Mouse (Mus musculus) left cerebral cortex, postnatal 14 days (tissue): ENCODE results near the gene Cep97. TPM values are rescaled to one million over a fixed set of nuclear protein-coding genes. Genes with fewer than 3 reads are reported as not detected.
"Not testable (repeated sequence)": the region's sequence is repeated elsewhere in the genome, so short reads cannot be mapped to it uniquely, and the experiment has no call there.

ENCODE experiments used
- DNase-seq, 2 experiments: peaks; one replicate each; pipeline ENCODE4 v3.0.0; 2021 to 2022; ENCODE audit warnings: low spot score in 2 of 2, mixed read lengths in 1 of 2
- intact Hi-C: fragments of 180-260 bp; cut with DNase I; formaldehyde crosslinking; loops from one replicate; pipeline ENCODE4 v1.15.1; 2025
- long read RNA-seq, 2 experiments: library from polyadenylated mRNA; stranded (forward); transcript quantifications; one replicate each; pipeline ENCODE4 v2.0.0; 2021
- total RNA-seq, 2 experiments: library from RNA; stranded (reverse); gene quantifications; 2 replicates each; pipeline ENCODE4 v1.2.3; 2021

Cep97 gene
- total RNA-seq = 1 to 10 TPM; 9.1 to 10.0 TPM
- long read RNA-seq, experiment 1, full-length matches to known transcripts = 1 of 2 reads
- long read RNA-seq, experiment 1, partial matches to known transcripts = 0 of 2 reads
- long read RNA-seq, experiment 1, other reads (novel, unspliced or antisense) = 1 of 2 reads
- long read RNA-seq, experiment 2, full-length matches to known transcripts = 2 of 2 reads
- long read RNA-seq, experiment 2, partial matches to known transcripts = 0 of 2 reads
- long read RNA-seq, experiment 2, other reads (novel, unspliced or antisense) = 0 of 2 reads

GRCm38 (mm10) chr16:55934453-55935037 is at the start of gene Cep97:
Cep97 (minus strand) TSS chr16:55934855.
- peak; percentile 91 to 95 for DNase-seq
- intact Hi-C loops = no loop called here

GRCm38 (mm10) chr16:55974903-55975285 is 40.2 kb upstream of the Cep97 start:
- DNase-seq = peak; percentile 20 to 58
- intact Hi-C loops = loop anchor here (5.0 kb wide), 1 partner anchor 62 kb away; the partner anchor contains the start of gene Trmt10c

- DNase-seq = peak; percentile 77 to 83
- intact Hi-C loops = loop anchor here (5.0 kb wide), 1 partner anchor 63 kb away; the partner anchor contains the start of gene Trmt10c
These were observed 39.7 kb upstream of the Cep97 start for GRCm38 (mm10) chr16:55974256-55974902.

GRCm38 (mm10) chr16:55973431-55974255 is 39.0 kb upstream of the Cep97 start, which contains the start of gene Zbtb11:
Zbtb11 (plus strand) TSS chr16:55973883.
- peak; percentile 99 for DNase-seq
- intact Hi-C loops = loop anchor here (5.0 kb wide), 1 partner anchor 64 kb away; the partner anchor contains the start of gene Trmt10c

DNA sequence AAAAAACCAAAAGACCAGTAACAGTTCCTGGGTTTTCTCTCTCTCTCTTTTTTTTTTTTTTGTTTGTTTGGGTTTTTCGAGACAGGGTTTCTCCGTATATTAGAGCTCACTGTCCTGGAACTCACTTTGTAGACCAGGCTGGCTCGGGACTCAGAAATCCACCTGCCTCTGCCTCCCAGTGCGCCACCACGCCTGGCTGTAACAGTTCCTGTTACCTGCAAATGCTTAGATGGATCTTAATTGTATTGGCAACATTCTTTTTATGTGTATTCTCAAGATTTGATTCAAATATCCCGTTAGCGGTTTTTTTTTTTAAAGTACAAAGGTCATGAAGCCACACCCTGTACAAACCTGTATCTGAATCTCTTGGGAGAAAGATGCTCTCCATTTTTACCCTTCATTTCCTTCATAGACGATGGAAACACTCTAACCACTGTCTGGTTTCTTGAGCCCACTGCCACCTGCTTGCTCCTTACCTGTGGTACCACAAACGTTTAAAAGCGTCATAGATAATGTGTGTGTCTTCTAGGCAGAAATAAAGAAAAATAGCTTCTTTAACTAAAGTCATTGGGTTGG is 38.1 kb upstream of the Cep97 start:
- intact Hi-C loops = loop anchor here (5.0 kb wide), 1 partner anchor 65 kb away; the partner anchor contains the start of gene Trmt10c

GRCm38 (mm10) chr16:55971735-55972615 is 37.3 kb upstream of the Cep97 start:
- intact Hi-C loops = loop anchor here (5.0 kb wide), 1 partner anchor 65 kb away; the partner anchor contains the start of gene Trmt10c
- no peak for DNase-seq

More for the DNA sequence above, 38.1 kb upstream of the Cep97 start:
- no peak for DNase-seq

GRCm38 (mm10) chr16:55970416-55970815 is 35.8 kb upstream of the Cep97 start:
- no peak for DNase-seq
- intact Hi-C loops = loop anchor here (5.0 kb wide), 1 partner anchor 67 kb away; the partner anchor contains the start of gene Trmt10c

GRCm38 (mm10) chr16:55969147-55969546 is 34.5 kb upstream of the Cep97 start:
- DNase-seq = peak in 1 of 2 experiments; percentile 61
- intact Hi-C loops = no loop called here

GRCm38 (mm10) chr16:55967221-55967620 is 32.6 kb upstream of the Cep97 start:
- no peak for DNase-seq
- intact Hi-C loops = no loop called here

DNA sequence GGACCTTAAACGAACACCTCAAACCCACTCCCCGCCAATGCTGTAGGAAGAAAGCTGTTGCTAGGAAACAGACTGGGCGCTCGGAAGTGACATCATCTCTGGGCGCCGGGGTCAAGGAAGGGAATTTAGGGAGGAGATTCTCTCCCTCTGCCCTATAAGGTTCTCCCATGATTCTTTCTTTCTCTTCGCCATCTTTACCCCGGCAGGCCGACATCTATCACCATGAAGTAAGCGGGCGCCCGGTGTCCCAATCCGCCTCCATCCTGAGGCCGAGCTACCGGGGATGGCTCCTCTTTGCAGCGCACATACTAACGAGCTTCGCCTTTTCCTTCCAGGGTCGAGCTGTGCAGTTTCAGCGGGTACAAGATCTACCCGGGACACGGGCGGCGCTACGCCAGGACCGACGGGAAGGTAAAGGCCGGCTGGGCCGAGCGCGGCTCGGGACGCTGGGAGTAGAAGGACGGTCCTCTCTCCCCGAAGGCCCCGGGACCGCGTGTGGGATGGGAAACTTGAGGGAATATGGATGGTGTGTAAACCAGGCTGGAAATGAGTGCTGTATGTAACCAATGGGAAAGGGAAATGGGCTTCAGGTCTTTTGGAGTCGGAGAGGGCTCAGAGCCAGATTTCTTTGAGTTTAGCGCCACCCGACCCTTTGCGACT is 31.7 kb upstream of the Cep97 start, which contains the start of gene Rpl24:
Gene Rpl24, plus strand, starts transcription at position 64 of the 660 bp plus-strand sequence.
- DNase-seq = peak; percentile 96 to 98
- intact Hi-C loops = no loop called here

DNA sequence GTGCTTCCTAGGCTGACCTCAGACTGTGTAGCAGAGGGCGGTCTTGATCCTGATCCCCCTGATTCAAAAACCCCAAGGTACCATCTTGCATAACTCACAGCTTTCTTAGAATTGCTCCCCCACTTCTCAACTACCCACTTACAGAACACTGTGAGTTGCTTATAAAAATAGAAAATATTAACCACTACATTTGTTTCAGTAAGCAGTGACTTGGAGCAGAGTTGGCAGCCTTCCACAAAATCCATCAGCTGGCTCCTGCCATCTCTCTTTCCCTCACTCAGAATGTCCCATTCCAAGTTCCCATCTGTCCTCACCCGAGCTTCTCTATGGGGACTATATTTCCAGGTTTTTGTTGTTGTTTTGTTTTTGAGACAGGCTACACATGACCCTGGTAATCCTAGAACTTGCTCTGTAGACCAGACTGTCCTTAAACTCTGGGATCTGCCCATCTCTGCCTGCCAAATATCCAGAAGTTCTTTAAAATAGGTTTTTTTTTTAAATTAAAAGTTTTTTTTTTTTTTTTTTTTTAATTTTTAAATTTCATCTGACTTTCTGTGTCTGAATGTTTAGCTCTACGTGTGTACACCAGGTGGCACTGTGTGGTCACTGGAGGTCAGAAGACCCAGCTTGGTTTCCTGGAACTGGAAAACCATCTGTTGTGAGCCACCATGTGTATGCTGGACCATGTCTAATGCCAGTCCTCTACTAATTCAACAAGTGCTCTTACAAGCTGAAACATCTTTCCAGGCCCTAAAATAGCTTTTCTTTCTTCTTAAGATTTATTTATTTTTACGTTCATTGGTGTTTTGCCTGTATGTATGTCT is 29.7 kb upstream of the Cep97 start:
- peak; percentile 63 to 66 for DNase-seq
- intact Hi-C loops = no loop called here

- DNase-seq, intact Hi-C loops: not testable (repeated sequence)
These were observed 28.4 kb upstream of the Cep97 start for GRCm38 (mm10) chr16:55963068-55963467.

DNA sequence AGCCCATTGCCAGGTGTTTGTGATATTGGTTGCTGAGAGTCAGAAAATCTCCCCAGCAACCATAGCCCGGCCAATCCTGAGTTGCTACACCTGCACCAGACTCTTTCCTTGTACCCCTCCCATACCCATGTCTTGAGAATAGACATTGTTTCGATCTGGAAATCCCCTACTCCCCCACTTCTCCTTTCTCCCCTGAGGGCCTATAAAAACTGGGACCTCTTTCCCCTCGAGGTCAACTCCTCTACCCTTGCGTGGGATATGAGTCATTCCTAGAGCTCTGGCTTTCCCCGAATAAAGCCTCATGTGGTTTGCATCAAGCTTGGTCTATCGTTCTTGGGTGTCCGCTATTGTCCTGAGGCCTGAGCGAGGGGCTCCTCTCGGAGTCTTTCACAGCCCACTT is 19.5 kb upstream of the Cep97 start:
- DNase-seq, intact Hi-C loops: not testable (repeated sequence)

GRCm38 (mm10) chr16:55952771-55953170 is 18.1 kb upstream of the Cep97 start:
- DNase-seq = no peak
- intact Hi-C loops = no loop called here

DNA sequence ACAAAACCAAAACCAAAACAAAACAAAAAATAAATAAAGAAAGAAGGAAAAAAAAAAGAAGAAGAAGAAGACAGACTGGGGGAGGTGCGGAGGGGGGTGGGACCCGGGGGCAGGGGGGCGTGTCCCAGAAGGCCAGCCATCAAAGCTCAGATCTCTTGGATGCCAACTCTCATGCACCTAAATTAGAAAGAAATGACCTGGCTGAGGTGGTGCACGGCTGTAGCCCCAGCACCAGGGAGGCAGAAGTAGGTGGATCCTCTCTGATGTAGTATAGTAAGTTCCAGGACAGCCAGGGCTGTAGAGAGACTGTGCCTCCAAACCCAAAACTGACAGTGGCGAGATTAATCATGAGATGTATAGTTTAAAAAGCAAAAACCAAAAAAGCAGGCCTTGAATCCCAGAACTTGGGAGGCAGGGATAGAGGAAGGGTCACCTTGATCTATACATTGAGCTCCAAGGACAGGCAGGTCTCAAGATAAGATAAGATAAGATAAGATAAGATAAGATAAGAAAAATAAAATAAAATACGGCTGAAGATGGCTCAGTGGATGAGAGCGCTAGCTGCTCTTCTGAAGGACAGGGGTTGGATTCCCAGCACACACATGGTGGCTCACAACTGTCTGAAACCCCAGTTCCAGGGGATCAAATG is 17.1 kb upstream of the Cep97 start:
- DNase-seq = no peak
- intact Hi-C loops = loop anchor here (1.0 kb wide), 1 partner anchor 112 kb away; no protein-coding TSS in a partner anchor
